Mouse (Mus musculus) retina, postnatal 1 day (tissue): ENCODE results near the gene Rbfox2.
"Not testable (repeated sequence)": the region's sequence is repeated elsewhere in the genome, so short reads cannot be mapped to it uniquely, and the experiment has no call there.

Experiments
- DNase-seq: peaks from one replicate; pipeline ENCODE4 v3.0.0-alpha.2; 2012

Rbfox2 gene

DNA sequence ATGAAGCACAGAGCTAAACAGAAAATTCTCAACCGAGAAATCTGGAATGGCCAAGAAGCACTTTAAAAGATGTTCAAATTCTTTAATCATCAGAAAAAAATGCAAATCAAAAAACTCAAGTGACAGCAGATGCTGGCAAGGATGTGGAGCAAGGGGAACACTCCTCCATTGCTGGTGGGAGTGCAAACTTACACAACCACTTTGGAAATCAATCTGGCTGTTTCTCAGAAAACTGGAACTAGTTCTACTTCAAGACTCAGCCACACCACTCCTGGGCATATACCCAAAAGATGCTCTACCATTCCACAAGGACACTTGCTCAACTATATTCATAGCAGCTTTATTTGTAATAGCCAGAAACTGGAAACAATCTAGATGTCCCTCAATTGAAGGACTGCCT lies 37.3 kb downstream of the Rbfox2 start:
- DNase-seq, result not testable (repeated sequence)

- DNase-seq, result no peak
Measured at GRCm38 (mm10) chr15:77268415-77268814, 38.4 kb downstream of the Rbfox2 start.

DNA sequence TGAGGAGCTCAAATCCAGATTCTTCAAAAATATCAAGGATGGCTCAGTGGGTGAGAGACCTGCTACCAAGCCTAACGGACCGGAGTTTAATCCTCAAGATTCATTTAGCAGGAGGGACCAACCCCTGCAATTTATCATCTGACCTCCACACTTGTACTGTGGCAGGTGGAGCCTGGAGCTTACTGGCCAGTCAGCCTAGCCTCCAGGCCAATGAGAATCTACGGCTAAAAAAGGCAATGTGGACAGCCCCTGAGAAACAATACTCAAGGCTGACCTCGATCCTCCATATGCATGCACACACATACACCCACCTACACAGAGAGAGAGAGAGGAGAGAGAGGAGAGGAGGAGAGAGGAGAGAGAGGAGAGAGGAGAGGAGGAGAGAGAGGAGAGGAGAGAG lies 41.5 kb downstream of the Rbfox2 start:
- peak; percentile 47 for DNase-seq

GRCm38 (mm10) chr15:77264314-77264713 lies 42.5 kb downstream of the Rbfox2 start:
- DNase-seq, result no peak

DNA sequence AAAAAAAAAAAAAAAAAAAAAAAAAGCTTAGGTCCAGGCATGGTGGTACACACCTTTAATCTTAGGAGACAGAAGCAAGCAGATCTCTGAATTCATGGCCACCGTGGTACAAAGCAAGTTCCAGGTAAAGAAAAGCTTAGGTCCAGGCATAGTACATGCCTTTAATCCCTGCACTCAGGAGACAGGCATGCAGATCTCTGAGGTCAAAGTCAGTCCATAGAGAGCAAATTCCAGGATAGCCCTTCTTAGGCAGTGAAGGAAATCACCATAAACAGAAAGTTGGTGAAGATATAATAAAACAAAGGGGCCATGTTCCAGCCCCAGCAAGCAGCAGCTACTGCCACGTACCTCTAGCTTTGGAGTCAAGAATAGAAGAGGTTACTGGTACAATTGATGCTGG lies 44.0 kb downstream of the Rbfox2 start:
- no peak for DNase-seq

- DNase-seq, result peak; percentile 56
Measured at GRCm38 (mm10) chr15:77257437-77258229, 49.2 kb downstream of the Rbfox2 start.

- DNase-seq, result no peak
Measured at GRCm38 (mm10) chr15:77256782-77257181, 50.0 kb downstream of the Rbfox2 start.

- peak; percentile 60 for DNase-seq
Measured at GRCm38 (mm10) chr15:77254636-77255035, 52.2 kb downstream of the Rbfox2 start.

GRCm38 (mm10) chr15:77254128-77254527 lies 52.7 kb downstream of the Rbfox2 start:
- no peak for DNase-seq

- DNase-seq, result no peak
Measured at GRCm38 (mm10) chr15:77251706-77252105, 55.1 kb downstream of the Rbfox2 start.

DNA sequence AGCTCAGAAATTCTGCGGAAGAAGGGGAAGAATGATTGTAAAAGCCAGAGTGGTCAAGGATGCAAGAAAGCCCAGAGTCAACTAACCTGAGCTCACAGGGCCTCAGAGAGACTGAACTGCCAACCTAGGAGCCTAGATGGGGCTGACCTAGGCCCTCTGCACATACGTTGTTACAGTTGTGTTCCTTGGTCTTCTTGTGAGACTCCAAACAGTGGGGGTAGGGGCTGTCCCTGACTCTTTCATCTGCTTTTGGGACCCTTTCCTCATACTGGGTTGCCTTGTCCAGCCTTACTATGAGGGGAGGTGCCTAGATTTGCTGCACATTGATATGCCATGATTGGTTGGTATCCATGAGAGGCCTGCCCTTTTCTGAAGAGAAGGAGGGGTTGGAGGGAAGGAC lies 56.0 kb downstream of the Rbfox2 start:
- DNase-seq, result no peak

- no peak for DNase-seq
Measured at GRCm38 (mm10) chr15:77249421-77249820, 57.4 kb downstream of the Rbfox2 start.

GRCm38 (mm10) chr15:77245418-77246365 lies 61.1 kb downstream of the Rbfox2 start:
- DNase-seq, result peak; percentile 82

GRCm38 (mm10) chr15:77244634-77245033 lies 62.2 kb downstream of the Rbfox2 start:
- DNase-seq, result no peak

DNA sequence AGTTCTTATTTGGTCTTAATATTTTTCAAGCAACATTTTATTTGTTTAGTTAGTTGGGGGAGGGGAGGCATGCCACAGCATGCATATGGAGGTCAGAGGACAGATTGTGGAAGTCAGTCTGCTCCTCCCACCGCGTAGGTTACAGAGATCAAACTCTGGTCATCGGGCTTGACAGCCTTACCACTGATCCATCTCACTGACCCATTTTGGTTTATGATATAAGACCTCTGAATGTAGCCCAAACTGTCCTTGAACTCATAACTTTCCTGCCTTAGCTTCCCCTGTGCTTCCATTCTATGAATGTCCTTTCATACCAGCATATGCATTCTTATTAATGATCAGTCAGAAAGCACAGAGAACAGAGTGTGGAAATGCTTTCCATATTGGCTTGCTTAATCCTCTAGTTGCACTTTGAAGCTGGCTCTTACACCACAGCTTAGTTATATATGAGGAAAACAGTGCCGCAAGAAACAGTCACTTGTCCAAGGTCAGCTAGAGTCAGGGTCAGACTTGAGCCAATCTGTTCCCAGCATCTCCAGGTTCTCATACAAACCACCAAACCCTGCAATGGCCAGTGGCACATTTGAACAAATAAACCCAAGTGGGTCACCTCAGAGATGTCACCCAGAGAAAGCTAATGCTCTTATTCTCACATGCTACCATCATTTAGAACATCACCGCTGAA lies 62.8 kb downstream of the Rbfox2 start:
- DNase-seq, result no peak

GRCm38 (mm10) chr15:77240607-77241006 lies 66.2 kb downstream of the Rbfox2 start:
- no peak for DNase-seq

DNA sequence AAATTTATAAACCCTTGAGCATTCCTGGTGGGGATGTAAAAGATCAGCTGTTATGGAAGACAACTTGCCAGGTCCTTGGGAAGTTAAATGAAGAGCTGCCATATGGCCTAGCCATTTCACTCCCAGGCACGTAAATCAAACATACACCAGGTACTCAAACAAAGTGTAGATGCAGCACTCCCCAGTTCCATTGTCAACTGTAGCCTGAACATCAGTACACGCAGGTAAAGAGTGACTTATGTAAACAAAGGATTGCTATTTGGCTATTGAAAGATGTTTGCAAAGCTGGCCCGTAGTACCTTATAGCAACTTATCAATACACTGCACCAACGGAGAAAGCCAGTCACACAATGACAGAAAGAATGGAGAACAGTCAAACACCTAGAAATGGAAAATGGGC lies 67.2 kb downstream of the Rbfox2 start:
- no peak for DNase-seq

DNA sequence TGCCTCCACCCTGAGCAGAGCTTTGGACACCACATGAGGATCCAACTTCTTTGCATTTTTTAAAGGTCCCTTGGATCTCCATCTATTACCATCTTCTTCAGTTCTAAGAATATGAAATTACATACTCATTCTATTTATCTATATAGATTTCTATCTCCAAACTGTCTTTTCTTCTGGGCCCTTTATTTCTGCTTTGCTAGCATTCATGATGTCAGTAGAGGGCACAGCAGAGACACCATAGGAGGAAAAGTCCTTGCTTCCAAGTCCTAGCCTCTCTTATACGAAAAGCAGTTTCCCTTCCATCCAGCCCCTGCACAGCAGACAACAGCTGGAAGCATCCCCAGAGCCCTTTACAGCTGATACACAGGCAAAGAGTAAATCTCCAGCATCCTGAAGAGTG lies 69.1 kb downstream of the Rbfox2 start:
- no peak for DNase-seq

DNA sequence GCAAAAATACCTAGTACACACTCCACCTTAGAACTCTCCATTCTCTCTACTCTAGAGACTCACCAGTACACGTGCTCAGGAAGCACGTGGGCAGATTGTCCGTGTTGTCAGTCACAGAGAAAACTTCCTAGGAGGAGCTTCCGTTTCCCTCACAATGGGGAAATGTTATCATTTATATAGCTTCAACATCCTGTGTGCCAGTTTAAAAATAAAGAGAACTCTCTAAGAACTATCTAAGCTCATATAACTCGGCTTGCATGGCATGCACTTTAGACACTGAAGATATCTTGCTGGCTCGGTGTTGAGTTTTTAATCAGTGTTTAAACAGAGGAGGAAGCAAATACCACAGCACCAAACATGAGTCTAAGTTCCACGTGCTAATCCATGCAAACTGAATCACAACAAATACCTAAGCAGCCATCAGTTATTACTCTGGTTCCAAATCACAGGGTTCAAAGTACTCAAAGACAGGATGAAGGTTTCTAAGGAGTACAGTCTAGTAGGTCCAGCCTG lies 70.7 kb downstream of the Rbfox2 start:
- DNase-seq, result no peak

GRCm38 (mm10) chr15:77235551-77235950 lies 71.3 kb downstream of the Rbfox2 start:
- DNase-seq, result no peak

- DNase-seq, result no peak
Measured at GRCm38 (mm10) chr15:77234296-77234695, 72.5 kb downstream of the Rbfox2 start.

DNA sequence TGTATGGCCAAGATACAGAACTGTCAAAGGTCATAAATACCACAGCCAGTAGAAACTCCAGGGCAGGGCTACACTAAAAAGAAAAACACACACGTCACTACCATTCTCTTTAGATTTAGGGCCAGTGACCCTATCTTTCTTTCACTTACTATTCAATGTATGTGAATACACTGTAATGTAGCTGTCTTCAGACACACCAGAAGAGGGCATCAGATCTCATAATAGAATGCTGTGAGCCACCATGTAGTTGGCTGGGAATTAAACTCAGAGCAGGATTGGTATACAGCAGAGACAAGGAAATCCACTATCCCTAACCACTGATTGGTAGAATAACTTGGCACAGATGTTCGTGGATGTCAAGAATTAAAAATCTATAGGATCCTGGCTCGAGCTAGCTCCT lies 76.7 kb downstream of the Rbfox2 start:
- no peak for DNase-seq

GRCm38 (mm10) chr15:77226831-77227354 lies 79.9 kb downstream of the Rbfox2 start:
- no peak for DNase-seq
